Mouse (Mus musculus): ENCODE measurements around the gene Taar1. TPM values are rescaled to one million over a fixed set of nuclear protein-coding genes. Genes with fewer than 3 reads are reported as not detected.

The Taar1 gene
- not detected for total RNA-seq (2021)

DNA sequence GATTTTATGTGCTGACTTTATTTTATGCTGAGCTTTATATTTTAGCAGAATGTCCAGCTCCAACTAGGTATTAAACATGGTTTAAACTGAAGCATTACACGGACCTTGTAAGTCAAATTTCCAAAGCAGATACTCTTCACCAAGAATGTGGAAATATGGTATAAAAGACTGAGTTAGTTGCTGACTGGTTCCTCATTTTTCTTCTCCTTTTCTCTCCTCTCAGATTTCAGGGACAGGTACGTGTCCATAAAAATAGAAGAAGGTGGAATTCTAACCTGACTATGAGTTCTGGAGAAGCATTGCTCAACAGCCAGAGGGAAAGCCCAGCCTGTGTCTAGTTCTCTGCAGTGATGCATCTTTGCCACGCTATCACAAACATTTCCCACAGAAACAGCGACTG is at the start of gene Taar1:
Gene Taar1, plus strand, starts transcription at position 301 of the 400 bp plus-strand sequence.
- no peak for DNase-seq

GRCm38 (mm10) chr10:23880695-23881094 is 39.5 kb upstream of the Taar1 start:
- no peak for DNase-seq

DNA sequence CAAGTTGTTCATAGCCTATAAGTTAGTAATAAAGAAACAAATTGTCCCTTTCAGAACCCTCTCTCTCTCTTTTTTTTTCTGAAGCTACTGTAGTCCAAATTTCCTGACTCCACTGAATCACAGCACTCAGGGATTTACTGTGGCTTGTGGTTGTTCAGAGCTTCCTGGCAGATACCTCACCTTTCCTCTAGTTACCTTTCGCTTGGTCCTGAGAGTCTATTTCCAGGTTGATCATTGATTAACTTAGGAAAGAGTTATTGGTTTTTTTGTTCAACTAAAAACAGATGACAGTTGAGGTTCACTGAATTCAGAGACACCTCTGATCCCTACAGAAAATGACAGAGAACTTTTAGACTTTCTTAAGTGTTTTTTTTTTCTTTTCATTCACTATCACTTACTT is 35.2 kb upstream of the Taar1 start:
- no peak for DNase-seq

- DNase-seq, result no peak
Measured at GRCm38 (mm10) chr10:23886060-23886459, 34.1 kb upstream of the Taar1 start.

DNA sequence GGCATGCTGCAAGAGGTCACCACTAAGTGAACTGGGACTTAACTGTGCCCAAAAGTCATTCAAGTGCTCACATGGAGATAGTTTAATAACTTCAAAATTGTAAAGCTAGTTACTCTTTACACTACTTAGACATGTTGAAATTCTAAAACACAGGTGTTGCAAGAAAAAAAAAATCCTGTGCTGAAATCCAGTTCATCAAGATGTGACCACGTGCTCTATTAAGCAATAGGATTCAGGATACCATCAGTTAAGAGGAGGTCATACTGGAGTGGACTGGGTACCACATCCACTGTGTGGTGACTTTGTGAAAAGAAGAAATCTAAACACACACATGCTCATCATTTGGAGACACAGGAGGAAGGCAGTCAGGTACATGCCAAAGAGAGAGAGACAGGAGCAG is 27.2 kb upstream of the Taar1 start:
- DNase-seq, result no peak

- no peak for DNase-seq
Measured at GRCm38 (mm10) chr10:23894601-23895349, 25.4 kb upstream of the Taar1 start, which contains the start of gene Vnn1. TSS of gene Vnn1 (plus strand) at chr10:23894688.

DNA sequence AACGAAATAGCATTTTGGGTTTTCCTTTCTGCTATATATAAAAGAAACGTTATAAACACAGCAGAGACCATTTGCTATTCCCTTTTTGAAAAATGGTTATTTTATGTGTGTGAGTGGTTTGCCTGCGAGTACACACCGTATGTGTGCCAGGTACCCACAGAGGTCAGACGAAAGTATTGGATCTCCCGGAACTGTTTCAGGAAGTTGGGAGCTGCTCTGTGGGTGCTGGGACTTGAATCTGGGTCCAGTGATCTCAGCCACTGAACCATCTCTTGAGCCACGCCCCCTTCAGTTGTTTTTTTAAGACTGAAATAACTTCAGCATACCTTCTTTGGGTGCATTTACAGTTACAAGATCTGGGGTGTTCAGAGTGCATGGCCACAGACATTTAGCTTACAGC is 24.8 kb upstream of the Taar1 start:
- DNase-seq, result no peak

DNA sequence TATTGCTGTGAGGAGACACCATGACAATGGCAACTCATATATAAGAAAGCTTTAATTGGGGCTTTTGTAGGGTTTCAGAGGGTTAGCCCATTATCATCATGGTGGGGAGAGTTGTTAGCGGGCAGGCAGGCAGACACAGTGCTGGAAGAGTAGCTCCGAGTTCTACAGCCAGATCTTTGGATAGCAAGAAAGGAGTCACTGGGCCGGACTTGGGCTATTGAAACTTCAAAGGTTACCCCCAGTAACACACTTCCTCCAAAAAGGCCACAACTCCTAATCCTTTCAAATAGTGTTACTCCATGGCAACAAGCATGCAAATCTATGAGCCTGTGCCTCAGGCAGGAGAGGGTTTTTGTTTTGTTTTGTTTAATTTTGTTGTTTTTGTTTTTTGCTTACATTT is 19.0 kb upstream of the Taar1 start:
- DNase-seq, result no peak

GRCm38 (mm10) chr10:23905661-23906060 is 14.5 kb upstream of the Taar1 start:
- no peak for DNase-seq

DNA sequence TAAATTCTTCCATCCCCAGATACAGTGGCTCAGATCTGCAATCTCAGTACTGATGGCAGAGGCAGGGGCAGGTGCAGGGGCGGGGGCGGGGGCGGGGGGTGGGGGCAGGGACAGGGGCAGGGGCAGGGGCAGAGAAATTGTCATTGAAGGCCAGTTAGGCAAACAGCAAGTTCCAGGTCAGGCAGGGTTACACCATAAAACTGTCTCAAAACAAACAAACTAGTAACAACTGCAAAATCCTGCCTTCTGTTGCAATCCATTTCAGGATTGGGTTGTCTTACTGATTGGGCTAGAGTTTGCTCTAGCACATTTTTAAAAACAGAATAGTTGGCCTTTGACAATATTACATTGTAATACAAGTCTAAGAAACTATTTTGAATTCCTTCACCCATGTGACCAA is 2.3 kb downstream of the Taar1 start:
- DNase-seq, result no peak

DNA sequence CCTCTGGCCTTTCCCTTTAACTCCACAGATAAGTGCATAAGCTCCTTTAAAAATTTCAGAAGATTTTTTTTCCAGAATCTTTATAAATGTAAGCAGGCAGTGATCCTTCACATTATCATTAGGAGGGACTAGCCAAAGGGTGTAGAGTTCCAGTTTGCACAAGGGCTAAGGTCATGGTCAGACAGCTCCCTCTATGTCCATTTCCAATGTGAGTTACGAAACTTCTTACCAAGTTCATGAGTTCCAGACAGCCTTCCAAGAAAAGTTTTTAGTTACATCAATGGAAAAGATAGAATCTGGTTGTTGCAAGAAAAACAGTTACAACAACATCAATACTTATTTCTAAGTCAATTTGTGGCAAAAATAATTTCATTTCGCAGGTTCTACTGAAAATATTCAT is 3.8 kb downstream of the Taar1 start:
- DNase-seq, result no peak

- no peak for DNase-seq
Measured at GRCm38 (mm10) chr10:23937613-23938012, 17.5 kb downstream of the Taar1 start.

- DNase-seq, result no peak
Measured at GRCm38 (mm10) chr10:23938312-23938711, 18.2 kb downstream of the Taar1 start, which contains the start of gene Taar2. TSS of gene Taar2 (plus strand) at chr10:23938572.

GRCm38 (mm10) chr10:23942465-23942864 is 22.3 kb downstream of the Taar1 start:
- DNase-seq, result no peak

DNA sequence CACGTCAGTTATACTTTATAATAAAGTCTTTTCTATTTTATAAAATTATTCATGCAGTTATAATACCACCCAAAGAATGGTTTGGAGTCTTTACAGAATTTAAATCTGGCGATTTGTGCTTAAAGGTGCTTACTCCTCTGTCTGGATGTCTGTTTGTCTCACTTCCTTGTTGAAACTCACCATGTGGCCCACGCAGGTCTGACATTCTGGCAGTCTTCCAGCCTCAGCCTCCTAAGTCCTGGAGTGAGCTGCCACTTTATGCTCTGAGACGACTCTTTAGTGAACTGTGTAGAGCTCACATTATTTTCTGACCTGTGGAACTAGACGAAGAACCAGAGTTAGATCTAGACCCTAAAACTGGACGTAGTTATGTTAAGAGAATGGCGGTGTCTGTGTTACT is 27.9 kb downstream of the Taar1 start:
- DNase-seq, result no peak

GRCm38 (mm10) chr10:23949508-23950005 is 29.4 kb downstream of the Taar1 start, which contains the start of gene Taar3:
TSS of gene Taar3 (plus strand) at chr10:23949558.
- DNase-seq, result no peak

DNA sequence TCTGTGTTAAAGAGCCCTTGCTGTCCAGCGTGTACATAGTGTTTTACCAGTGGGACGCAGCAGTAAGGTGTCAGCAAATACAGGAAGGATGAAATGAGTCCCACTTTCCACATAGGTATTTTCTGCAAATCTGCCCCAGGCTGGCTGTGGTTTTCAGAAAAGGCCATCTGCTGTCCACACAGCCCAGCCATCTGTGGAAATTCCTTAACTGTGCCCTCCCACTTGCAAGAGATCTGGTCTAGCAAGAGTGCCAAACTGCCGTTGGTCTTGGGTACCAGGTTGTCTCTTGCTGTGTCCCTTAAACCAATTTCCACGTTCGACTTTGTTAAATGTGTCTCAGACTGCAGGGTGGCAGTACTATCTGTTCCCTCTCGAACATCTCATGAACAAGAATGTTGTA is 31.6 kb downstream of the Taar1 start:
- DNase-seq, result no peak

DNA sequence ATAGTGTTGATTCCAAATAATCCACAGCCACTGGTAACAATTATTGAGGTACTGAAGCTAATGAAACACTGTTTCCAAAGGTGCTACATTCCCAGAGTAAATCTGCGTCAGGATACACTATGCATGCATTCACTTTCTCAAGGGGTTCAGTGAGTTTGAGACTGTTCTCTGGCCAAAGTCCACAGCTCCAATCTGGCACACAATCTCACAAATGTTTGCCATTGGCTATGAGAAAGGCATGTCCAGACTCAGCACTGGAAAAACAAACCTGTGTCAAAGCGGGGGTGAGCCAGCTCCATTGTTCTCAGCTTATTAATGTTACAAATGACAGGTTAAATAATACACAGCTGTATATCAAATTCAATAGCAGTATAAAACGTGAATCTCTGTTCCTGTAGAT is 38.9 kb downstream of the Taar1 start:
- DNase-seq, result no peak

DNA sequence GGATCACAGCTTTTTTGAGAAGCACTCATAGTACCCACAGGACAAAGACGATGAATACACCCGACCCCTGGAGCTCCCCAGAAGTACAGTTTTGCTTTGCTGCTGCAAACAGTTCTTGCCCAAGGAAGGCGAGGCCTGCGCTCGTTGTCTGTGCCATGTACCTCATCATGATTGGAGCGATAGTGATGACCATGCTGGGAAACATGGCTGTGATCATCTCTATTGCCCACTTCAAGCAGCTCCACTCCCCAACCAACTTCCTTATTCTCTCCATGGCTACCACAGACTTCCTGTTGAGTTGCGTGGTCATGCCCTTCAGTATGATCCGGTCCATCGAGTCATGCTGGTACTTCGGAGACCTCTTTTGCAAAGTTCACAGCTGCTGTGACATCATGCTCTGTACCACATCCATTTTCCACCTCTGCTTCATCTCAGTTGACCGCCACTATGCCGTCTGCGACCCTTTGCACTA is 40.3 kb downstream of the Taar1 start, which contains the start of gene Taar4:
Gene Taar4, plus strand, starts transcription at position 51 of the 472 bp plus-strand sequence.
- DNase-seq, result no peak

GRCm38 (mm10) chr10:23963444-23963843 is 43.3 kb downstream of the Taar1 start:
- DNase-seq, result no peak

DNA sequence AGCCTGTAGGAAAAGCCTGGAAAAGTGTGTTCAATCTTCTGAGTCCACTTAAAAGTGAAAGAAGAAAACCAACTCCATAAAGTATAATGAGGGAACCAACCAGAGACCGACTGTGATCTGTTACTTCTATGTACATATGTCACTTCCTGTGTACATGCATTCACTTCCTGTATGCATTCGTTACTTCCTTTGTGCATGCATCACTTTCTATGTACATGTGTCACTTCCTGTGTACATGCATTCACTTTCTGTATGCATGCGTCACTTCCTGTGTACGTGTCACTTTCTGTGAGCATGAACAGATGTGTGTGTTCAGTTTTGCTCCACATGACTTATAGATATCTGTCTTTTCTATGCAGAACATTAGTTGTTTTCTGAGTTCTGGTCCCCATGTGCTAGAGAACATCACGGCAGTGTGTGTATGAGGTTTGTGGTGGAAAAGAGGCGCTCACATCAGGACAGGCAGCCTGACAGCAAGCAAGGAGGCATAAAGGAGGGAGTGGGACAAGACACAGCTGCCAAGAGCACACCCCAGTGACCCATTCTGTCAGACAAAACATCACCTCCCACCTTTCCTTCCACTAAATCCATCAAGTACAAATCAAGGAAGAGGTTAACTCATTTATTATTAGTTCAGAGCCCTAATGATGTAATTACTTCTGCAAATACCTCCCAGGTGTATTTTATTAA is 44.9 kb downstream of the Taar1 start:
- no peak for DNase-seq

DNA sequence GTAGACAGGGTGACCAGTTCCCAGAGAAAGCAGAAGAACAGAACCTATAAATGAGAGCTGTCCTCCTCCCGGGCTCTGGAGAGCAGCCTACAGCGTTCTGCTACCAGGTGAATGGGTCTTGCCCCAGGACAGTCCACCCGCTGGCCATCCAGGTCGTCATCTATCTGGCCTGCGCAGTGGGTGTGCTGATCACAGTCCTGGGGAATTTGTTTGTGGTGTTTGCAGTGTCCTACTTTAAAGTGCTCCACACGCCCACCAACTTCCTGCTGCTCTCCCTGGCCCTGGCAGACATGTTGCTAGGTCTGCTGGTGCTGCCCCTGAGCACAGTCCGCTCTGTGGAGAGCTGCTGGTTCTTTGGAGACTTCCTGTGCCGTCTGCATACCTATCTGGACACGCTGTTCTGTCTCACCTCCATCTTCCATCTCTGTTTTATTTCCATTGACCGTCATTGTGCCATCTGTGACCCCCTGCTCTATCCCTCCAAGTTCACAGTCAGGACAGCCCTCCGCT is 50.6 kb downstream of the Taar1 start, which contains the start of gene Taar5:
Gene Taar5, plus strand, starts transcription at position 51 of the 510 bp plus-strand sequence.
- DNase-seq, result no peak

Data from layer of hippocampus, postnatal 36 days (tissue).